Mouse (Mus musculus) T-helper 2 cell (primary cell): ENCODE measurements around the gene Smc5.

Source experiments
- in situ Hi-C: fragments of 300-600 bp; cut with MboI, MseI; formaldehyde crosslinking; loops from one replicate; pipeline ENCODE4 v1.15.1; 2025; ENCODE audit warnings: high pct_unique_total_duplicates

Smc5 gene

GRCm38 (mm10) chr19:23273355-23274053 is at the start of gene Smc5:
Gene Smc5 (minus strand): TSS chr19:23273897.
- in situ Hi-C loops: loop anchor here (10.0 kb wide), 1 partner anchor 1629 kb away; no protein-coding TSS in a partner anchor

GRCm38 (mm10) chr19:23323107-23323506 is 49.4 kb upstream of the Smc5 start:
- in situ Hi-C loops: no loop called here

- in situ Hi-C loops: no loop called here
Measured at GRCm38 (mm10) chr19:23317989-23318358, 44.3 kb upstream of the Smc5 start.

- in situ Hi-C loops: no loop called here
Measured at GRCm38 (mm10) chr19:23317295-23317988, 43.7 kb upstream of the Smc5 start.

- in situ Hi-C loops: no loop called here
Measured at GRCm38 (mm10) chr19:23316851-23317250, 43.2 kb upstream of the Smc5 start.

- in situ Hi-C loops: no loop called here
Measured at GRCm38 (mm10) chr19:23309979-23310378, 36.3 kb upstream of the Smc5 start.

GRCm38 (mm10) chr19:23306671-23307070 is 33.0 kb upstream of the Smc5 start:
- in situ Hi-C loops: no loop called here

GRCm38 (mm10) chr19:23299987-23300386 is 26.3 kb upstream of the Smc5 start:
- in situ Hi-C loops: loop anchor here (10.0 kb wide), 1 partner anchor 215 kb away; no protein-coding TSS in a partner anchor

GRCm38 (mm10) chr19:23298917-23299316 is 25.2 kb upstream of the Smc5 start:
- in situ Hi-C loops: loop anchor here (10.0 kb wide), 1 partner anchor 216 kb away; no protein-coding TSS in a partner anchor

GRCm38 (mm10) chr19:23297191-23297590 is 23.5 kb upstream of the Smc5 start:
- in situ Hi-C loops: loop anchor here (10.0 kb wide), 1 partner anchor 218 kb away; no protein-coding TSS in a partner anchor

GRCm38 (mm10) chr19:23289251-23289650 is 15.6 kb upstream of the Smc5 start:
- in situ Hi-C loops: no loop called here

- in situ Hi-C loops: no loop called here
Measured at GRCm38 (mm10) chr19:23281911-23282660, 8.4 kb upstream of the Smc5 start.

- in situ Hi-C loops: loop anchor here (10.0 kb wide), 1 partner anchor 1629 kb away; no protein-coding TSS in a partner anchor
Measured at GRCm38 (mm10) chr19:23274054-23274724, 492 bp upstream of the Smc5 start.

GRCm38 (mm10) chr19:23256771-23257170 is 16.9 kb downstream of the Smc5 start:
- in situ Hi-C loops: no loop called here

GRCm38 (mm10) chr19:23246473-23246872 is 27.2 kb downstream of the Smc5 start:
- in situ Hi-C loops: no loop called here

GRCm38 (mm10) chr19:23225065-23225464 is 48.6 kb downstream of the Smc5 start:
- in situ Hi-C loops: no loop called here

GRCm38 (mm10) chr19:23214326-23214725 is 59.4 kb downstream of the Smc5 start:
- in situ Hi-C loops: no loop called here

- in situ Hi-C loops: no loop called here
Measured at GRCm38 (mm10) chr19:23211325-23211724, 62.4 kb downstream of the Smc5 start.

GRCm38 (mm10) chr19:23203505-23204053 is 70.1 kb downstream of the Smc5 start:
- in situ Hi-C loops: no loop called here

- in situ Hi-C loops: no loop called here
Measured at GRCm38 (mm10) chr19:23202106-23202505, 71.6 kb downstream of the Smc5 start.

GRCm38 (mm10) chr19:23193076-23193475 is 80.6 kb downstream of the Smc5 start:
- in situ Hi-C loops: no loop called here
